Comparison of ENCODE assay signal across 8 mouse cellular contexts in the genomic region with DNA sequence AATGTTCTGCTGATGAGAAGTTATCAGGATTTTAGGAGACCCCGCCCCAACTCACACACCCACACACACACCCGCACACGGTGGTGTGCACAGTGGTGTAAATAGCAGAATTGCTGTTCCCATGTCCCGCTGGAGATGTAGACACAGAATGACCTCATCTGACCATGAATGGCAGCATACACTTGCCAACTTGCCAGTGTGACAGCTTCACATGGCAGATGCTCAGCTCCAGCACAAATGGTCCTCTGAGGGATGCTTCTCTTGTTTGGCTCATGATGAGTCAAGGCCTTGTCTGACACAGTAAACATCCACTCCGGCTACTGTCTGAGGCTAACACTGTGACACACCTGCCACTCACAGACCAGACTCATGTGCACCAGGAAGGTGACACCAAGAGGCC. TPM values are rescaled to one million over a fixed set of nuclear protein-coding genes. Genes with fewer than 3 reads are reported as not detected.
DNase-seq lines count a peak whose midpoint lies in the region; ATAC-seq lines count a peak whose summit lies in the region.

No protein-coding gene starts in this region.

- peak overlapping the region; percentile 34 for H3K4me2 ChIP-seq in kidney, embryonic 15.5 days

- H3K9me3 ChIP-seq in kidney, embryonic 15.5 days (replicated peaks): no peaks in the 10 kb centered on the region
- no peaks in the 10 kb centered on the region for H3K9me3 ChIP-seq in heart, embryonic 10.5 days

- H3K4me1 ChIP-seq in kidney, embryonic 15.5 days: peaks cover 78% of the 10 kb centered on the region
- H3K4me1 ChIP-seq in heart, embryonic 10.5 days: peaks cover 72% of the 10 kb centered on the region

- 0 out of 2 replicates have a peak, but pooled peaks cover 5% of the 10 kb centered on the region for H3K36me3 ChIP-seq in kidney, embryonic 15.5 days
- H3K36me3 ChIP-seq in heart, embryonic 10.5 days: peaks cover 9% of the 10 kb centered on the region

- H3K4me3 ChIP-seq in kidney, embryonic 15.5 days (replicated peaks): no peak overlapping the region
- H3K4me3 ChIP-seq in heart, embryonic 10.5 days: no peak overlapping the region

- no peak for ATAC-seq in kidney, embryonic 15.5 days (replicated peaks; ENCODE audit: low FRiP score)
- ATAC-seq in megakaryocyte-erythroid progenitor cell, adult 5-6 weeks (replicated peaks; ENCODE audit: low FRiP score, low TSS enrichment, poor library complexity, severe bottlenecking): peak; percentile 19; the same call in 1 of the 2 replicates

- no peak for DNase-seq in kidney, postnatal 25 days
- peak; percentile 77 for DNase-seq in cerebellum, adult 11-12 months
- no peak for DNase-seq in heart, embryonic 10.5 days (ENCODE audit: low spot score)
- DNase-seq in layer of hippocampus, postnatal 36 days: peak; percentile 73 to 77
- no peak for DNase-seq in embryo, embryonic 9.5 days (ENCODE audit: extremely low spot score)
- no peak for DNase-seq in kidney, postnatal 4 days

- WGBS in kidney, embryonic 15.5 days: 51% methylated on average over 5 of the region's 5 CpGs
- WGBS in heart, embryonic 10.5 days: 64% methylated on average over 5 of the region's 5 CpGs

- H3K27me3 ChIP-seq in kidney, embryonic 15.5 days: no peaks in the 10 kb centered on the region
- no peaks in the 10 kb centered on the region for H3K27me3 ChIP-seq in heart, embryonic 10.5 days (ENCODE audit: insufficient read depth, poor library complexity, severe bottlenecking)

- H3K9ac ChIP-seq in kidney, embryonic 15.5 days: 0 out of 2 replicates have a peak overlapping the region, but pooled peaks have one; percentile 9

- H3K27ac ChIP-seq in kidney, embryonic 15.5 days: peak overlapping the region; percentile 97
- peak overlapping the region; percentile 93 for H3K27ac ChIP-seq in heart, embryonic 10.5 days

RNA-seq across cellular contexts. Expression of a gene that starts 44.4 kb away (rescaled TPM):
- 2.1 TPM in 2 replicates for polyA plus RNA-seq in kidney, embryonic 15.5 days (2015; fragmentation: Nextera tagmentation; extraction: Ambion mirVana)
- polyA plus RNA-seq in heart, embryonic 10.5 days (2016; fragmentation: Nextera tagmentation; extraction: Ambion mirVana): 0.55 and 1.2 TPM in 2 replicates
- 10 to 100 TPM; 12.1 to 13.0 TPM for total RNA-seq in layer of hippocampus, postnatal 36 days (2021)
- 0.46 TPM in 1 of 2 replicates, not detected in the other for total RNA-seq in megakaryocyte-erythroid progenitor cell, adult 5-6 weeks (2014; fragmentation: Nextera tagmentation)
- 1.3 TPM in 1 of 2 replicates, not detected in the other for total RNA-seq in megakaryocyte-erythroid progenitor cell, adult 5-6 weeks (2017)

Comparison
In these comparisons a context has a peak if more than half of its experiments do, and no peak if none do; other contexts are left out.
1. DNase-seq: peak in cerebellum, adult 11-12 months (single experiment) and layer of hippocampus, postnatal 36 days (2 of 2); none in kidney, postnatal 25 days (0 of 2), heart, embryonic 10.5 days (single experiment), embryo, embryonic 9.5 days (single experiment) and kidney, postnatal 4 days (0 of 2).
2. RNA of a gene that starts 44.4 kb away (total RNA-seq): 12.1 to 13.0 TPM in layer of hippocampus, postnatal 36 days; 0.46 to 1.3 TPM in megakaryocyte-erythroid progenitor cell, adult 5-6 weeks; every median in the first group is over 4 times any median in the second.